Mouse (Mus musculus) brain, embryonic 18.5 days (tissue): ENCODE measurements at regions not wholly inside any gene's neighbourhood (a gene's known extent, or its start where the extent isn't known, plus 50 kb on each side); places are given as distances from the start of the nearest gene placed in this dataset.

Experiments
- DNase-seq: peaks from one replicate; pipeline ENCODE4 v3.0.0-alpha.2; 2012; ENCODE audit warnings: low read depth, low spot score

- DNase-seq, result no peak
Measured at GRCm38 (mm10) chr13:112168468-112168867, 119.8 kb upstream of the Ankrd55 start.

GRCm38 (mm10) chr13:112170872-112171271, 117.4 kb upstream of the Ankrd55 start:
- DNase-seq, result no peak

DNA sequence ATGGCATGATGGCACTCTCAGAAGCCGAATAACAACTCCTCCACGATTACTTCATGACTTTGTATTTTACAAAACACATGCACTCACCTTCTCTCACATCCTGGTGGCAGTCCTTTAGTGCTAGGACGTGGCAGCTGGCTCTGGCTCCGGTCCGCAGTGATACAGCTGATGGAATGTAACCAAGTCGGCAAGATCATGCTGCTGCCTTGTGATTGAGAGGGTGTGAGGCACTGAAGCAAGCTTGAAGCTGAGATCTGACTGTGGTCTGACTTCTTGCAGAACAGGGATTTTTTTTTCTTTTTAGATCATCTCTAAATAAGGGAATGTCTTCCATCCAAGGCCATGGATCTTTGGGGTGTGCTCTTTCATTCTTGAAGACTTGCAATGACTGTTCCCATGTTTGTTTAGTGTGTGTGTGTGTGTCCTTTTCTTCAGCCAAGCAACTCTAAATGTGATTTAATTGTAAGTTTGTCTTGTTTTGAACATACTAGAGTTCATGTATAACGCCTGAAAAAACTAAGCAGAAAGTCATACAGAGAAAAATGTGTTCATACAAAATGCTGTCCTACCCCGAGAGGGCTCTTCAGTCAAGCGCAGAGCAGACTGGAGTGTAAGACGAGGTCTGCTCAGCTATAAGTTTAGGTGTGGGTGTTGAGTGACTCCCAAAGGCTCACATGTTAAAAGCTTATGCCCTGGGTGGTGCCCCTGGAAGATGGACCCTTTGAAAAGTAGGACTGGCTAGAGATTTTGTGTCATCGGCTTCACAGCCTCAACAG, 116.1 kb upstream of the Ankrd55 start:
- DNase-seq, result no peak

DNA sequence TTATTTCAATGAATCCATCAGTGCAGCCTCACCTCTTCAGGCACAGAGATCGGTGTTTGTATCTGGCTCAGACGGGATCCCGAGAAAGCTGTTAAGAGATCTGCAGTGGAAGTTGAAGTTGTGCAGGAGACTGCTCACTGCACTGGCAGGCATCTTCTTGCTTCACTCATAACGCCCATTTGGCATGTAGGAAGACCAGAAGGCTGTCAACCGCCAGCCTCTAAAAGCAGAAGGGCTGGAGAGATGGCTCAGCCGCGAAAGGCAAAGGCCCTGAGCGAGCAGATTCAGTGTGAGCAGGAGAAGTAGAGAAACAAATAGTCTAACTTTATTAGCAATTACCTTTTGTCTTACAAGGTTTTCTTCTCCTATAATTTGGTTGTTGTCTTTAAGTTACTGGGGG, 114.3 kb upstream of the Ankrd55 start:
- no peak for DNase-seq

DNA sequence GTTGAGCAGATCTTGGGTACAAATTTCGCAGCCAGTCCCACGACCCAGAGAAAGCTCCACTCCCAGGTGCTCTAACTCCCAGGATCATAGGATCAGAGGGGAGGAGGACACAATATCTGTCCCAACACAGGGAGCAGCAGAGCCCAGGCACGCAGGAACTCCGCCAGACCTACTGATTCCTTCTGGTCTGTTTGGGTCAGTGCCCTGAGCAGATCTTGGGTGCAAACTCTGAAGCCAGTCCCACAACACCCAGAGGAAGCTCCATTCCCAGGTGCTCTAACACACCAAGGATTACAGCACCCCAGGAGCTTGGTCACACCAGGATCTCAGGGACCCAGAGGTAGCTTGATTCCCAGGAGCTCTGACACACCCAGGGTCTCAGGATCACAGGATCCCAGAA, 110.2 kb upstream of the Ankrd55 start:
- no peak for DNase-seq

DNA sequence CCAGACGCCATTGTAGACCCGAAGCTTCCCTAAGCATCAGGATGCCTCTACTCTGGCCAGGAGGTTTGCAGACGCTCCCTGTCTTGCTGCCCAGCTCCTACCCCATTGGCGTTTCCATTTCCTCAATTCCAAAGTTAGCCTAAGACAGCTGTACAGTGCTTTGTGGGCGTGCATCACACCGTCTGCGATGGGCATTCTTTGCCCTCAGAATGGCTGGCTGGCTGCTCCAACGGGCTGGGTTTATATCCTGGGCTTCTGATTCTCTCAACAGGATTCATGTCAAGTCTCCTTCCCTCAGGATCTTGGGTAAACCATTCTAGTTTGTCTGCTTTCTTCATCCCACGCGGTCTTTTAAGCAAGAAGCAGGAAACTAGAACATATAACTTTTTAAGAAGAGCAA, 104.3 kb upstream of the Ankrd55 start:
- DNase-seq, result no peak

DNA sequence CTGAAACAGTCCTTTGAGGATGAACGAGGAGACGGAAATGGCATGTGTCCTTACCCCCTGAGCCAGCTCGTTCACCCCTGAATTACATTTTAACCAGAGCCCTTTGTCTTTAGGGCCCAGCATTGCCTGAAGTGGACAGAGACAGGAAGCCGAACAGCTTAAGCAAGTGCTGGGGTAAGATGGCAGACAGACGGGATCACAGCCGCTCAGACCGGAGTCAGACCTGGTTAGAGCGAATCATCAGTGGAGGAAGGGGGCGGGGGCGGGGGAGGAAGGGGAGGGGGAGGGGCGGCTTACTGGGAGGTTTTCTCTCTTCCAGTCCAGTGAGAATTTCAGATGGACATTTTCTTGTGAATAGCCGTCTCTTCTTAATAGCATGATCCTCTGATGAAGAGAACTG, 103.1 kb upstream of the Ankrd55 start:
- DNase-seq, result no peak

- DNase-seq, result peak; percentile 78
Measured at GRCm38 (mm10) chr13:112187226-112187625, 101.0 kb upstream of the Ankrd55 start.

- DNase-seq, result no peak
Measured at GRCm38 (mm10) chr13:112188313-112188712, 99.9 kb upstream of the Ankrd55 start.

- DNase-seq, result no peak
Measured at GRCm38 (mm10) chr13:112188741-112189476, 99.3 kb upstream of the Ankrd55 start.

DNA sequence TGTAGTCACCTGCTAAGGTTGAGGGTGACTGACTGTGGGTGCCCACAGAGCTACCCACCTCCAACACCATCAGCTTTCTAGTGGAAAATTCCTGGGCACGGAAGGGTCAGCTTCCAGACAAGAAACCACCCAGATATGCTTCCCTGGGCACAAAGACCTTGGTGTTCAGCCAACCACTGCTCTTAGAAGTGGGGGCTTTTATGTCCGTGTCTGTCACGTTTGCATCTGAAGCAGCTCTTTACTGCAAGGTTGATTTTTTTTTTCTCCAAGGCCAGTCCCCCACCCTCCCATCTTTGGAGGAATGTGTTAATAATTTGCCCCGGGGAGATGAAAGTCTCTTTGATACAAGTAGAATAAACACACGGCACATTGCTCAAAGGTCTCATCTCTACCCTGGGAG, 98.6 kb upstream of the Ankrd55 start:
- no peak for DNase-seq

DNA sequence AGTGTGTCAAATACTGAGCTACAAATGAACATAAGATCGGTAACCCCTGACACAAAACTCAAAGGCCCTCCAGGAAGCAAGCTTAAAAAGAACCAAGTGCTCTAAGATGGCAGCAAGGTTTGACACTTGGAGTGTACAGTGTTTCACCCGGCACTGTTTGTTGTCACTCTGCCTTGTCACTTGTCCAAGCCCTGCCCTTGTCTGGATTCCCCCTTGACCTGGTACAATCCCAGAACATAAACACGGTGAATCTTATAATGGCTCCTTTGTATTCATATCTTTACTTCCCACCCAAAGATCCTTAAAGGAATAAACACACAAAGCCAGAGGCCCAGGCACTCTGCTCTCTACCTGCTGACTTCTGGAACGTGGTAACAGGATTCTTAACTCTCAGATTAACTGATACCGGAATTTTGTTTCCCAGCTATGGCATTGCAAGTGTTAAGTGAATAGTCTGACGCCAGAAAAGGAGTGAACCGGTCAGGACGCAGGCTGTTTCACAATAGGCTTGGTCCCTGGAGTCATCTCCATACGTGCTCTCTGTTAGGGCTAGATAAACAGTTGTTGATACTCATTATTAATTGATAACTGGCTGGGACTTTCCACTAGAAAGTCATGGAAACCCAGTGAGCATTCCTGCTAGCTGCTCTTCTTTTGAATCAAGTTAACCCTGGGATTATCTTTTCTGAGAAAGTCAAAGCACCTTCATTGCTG, 95.9 kb upstream of the Ankrd55 start:
- DNase-seq, result no peak

- no peak for DNase-seq
Measured at GRCm38 (mm10) chr13:112193676-112194075, 94.6 kb upstream of the Ankrd55 start.

GRCm38 (mm10) chr13:112194991-112195390, 93.3 kb upstream of the Ankrd55 start:
- DNase-seq, result no peak

GRCm38 (mm10) chr13:112196789-112197188, 91.5 kb upstream of the Ankrd55 start:
- DNase-seq, result no peak

DNA sequence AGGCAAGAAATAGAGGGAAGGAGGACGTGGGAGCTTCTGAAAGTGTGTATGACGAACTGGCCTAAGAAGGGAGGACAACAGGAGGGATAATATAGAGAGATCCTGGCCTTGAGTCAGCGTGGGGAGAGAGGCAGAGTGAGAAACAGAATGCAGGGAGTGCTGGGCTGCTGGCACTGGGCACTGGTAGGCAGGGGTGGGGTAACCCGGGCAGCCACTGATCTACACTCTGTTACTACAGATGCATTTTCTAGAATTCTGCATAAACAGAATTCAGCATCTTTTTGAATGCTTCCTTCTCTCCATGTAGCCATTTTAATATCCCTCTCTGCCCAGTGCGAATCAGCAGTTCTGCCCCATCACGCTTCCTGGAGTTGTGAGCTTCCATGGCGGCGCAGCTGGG, 84.5 kb upstream of the Ankrd55 start:
- no peak for DNase-seq

- no peak for DNase-seq
Measured at GRCm38 (mm10) chr13:112204204-112204603, 84.0 kb upstream of the Ankrd55 start.

GRCm38 (mm10) chr13:112204813-112205212, 83.4 kb upstream of the Ankrd55 start:
- no peak for DNase-seq

DNA sequence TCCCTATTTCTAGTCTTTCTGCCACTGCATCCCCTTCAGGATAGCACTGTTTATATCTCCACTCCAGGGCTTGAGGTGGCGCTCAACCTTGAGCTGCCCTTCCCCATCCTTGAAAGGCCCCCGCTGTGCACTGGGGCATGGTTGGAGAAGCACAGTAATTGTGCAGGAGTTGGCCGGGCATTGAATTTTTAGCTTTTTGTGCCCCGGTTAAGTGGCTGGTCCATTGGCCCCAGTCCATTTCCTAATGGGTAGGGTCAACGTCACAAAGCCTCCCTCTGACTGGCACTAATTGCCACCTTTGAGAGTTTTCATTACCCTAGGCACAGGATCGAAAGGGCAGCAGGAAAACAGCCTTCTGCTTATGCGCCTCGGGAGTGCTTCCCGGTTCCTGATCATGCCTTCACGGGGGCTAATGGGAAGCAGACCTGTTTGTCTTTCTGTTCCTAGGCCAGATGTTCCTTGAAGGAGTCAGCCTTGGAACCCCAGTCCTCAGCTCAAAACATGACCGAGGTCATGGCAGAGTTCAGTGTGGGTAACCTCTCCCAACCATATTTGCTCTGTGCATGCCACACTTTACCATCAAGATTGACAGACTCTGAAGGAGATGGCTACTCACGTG, 80.5 kb upstream of the Ankrd55 start:
- no peak for DNase-seq

- no peak for DNase-seq
Measured at GRCm38 (mm10) chr13:112211841-112212240, 76.4 kb upstream of the Ankrd55 start.

- no peak for DNase-seq
Measured at GRCm38 (mm10) chr13:112212391-112212790, 75.9 kb upstream of the Ankrd55 start.

DNA sequence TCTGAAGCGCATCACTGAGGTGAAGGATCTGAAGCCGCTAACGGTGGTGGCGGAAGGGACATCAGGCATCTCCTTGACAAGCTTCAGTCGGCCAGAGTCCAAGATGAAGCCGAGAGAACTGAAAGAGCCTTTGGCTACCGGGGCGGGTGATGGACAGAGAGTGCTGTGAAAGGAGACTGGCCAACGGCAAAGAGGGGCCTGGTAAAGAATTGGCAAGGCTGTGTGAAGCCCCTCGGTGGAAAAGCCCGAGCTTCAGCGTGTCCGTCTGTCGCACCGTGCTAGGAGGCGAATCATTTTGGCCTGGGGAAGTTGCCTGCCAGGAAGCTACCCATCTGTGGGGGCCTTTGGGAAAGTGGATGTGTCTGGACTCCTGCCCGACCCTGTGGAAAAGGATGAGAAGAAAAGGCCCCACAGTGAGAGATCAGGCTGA, 74.6 kb upstream of the Ankrd55 start:
- DNase-seq, result no peak
